Mouse (Mus musculus) intestine, postnatal 0 days (tissue): ENCODE data around the gene Zmynd11. TPM values are rescaled to one million over a fixed set of nuclear protein-coding genes. Genes with fewer than 3 reads are reported as not detected.
A peak's percentile ranks its signal among the peaks of the same experiment; 100 is the strongest.

ENCODE experiments used
- ATAC-seq: fragments of 200-750 bp; cut with Nextera tagmentation; 2 replicates; pipeline ENCODE4 v1.8.0; 2017; ENCODE audit warnings: mild to moderate bottlenecking, moderate TSS enrichment, moderate library complexity
- H3K27ac ChIP-seq: fragments of 300-500 bp; sonication (generic); 2 replicates; pipeline ENCODE4 v1.5.1; 2014; ENCODE audit warnings: mild to moderate bottlenecking, low read depth, low read length, moderate library complexity
- H3K27me3 ChIP-seq: fragments of 300-500 bp; sonication (generic); replicated peaks from 2 replicates; pipeline ENCODE4 v1.6.1; 2014; ENCODE audit warnings: low read length, mixed read lengths; ENCODE audit not compliant: control insufficient read depth, insufficient read depth
- H3K36me3 ChIP-seq: fragments of 300-500 bp; sonication (generic); 2 replicates; pipeline ENCODE4 v1.6.1; 2014; ENCODE audit warnings: mild to moderate bottlenecking, moderate library complexity; ENCODE audit not compliant: control insufficient read depth, insufficient read depth
- H3K4me1 ChIP-seq: fragments of 300-500 bp; sonication (generic); replicated peaks from 2 replicates; pipeline ENCODE4 v1.6.1; 2014; ENCODE audit warnings: antibody characterized with exemption, low read length, mixed read lengths; ENCODE audit not compliant: control insufficient read depth, insufficient read depth
- H3K4me2 ChIP-seq: fragments of 300-500 bp; sonication (generic); replicated peaks from 2 replicates; pipeline ENCODE4 v1.6.1; 2014; ENCODE audit warnings: low read depth, mild to moderate bottlenecking, moderate library complexity
- H3K4me3 ChIP-seq: fragments of 300-500 bp; sonication (generic); 2 replicates; pipeline ENCODE4 v1.5.1; 2014; ENCODE audit warnings: low read depth, low read length
- H3K9ac ChIP-seq: fragments of 300-500 bp; sonication (generic); 2 replicates; pipeline ENCODE4 v1.6.1; 2014; ENCODE audit warnings: mild to moderate bottlenecking, low read depth, low read length
- H3K9me3 ChIP-seq: fragments of 300-500 bp; sonication (generic); 2 replicates; pipeline ENCODE4 v1.6.1; 2016; ENCODE audit warnings: mixed run types; ENCODE audit not compliant: control insufficient read depth
- CTCF ChIP-seq: sonication (generic); IDR thresholded peaks from 2 replicates; pipeline ENCODE4 v1.5.1; 2016; ENCODE audit warnings: low read depth, mild to moderate bottlenecking, control low read depth, antibody characterized with exemption, moderate library complexity
- WGBS: fragments of 180-500 bp; shearing (Covaris S2); extraction: QIAGEN DNeasy Blood & Tissue Kit; methylation state at CpG from one replicate; pipeline ENCODE4 v1.1.7; 2014; 5-methylcytosine and 5-hydroxymethylcytosine counted together
- polyA plus RNA-seq: library from polyadenylated mRNA; unstranded; fragments of >200 nt; fragmentation: Nextera tagmentation; extraction: Ambion mirVana; gene quantifications from 2 replicates; pipeline ENCODE4 v1.2.1, GENCODE M21; 2015

The Zmynd11 gene
- polyA plus RNA-seq, 1 experiment from 2014 or later, result 45.2 TPM

DNA sequence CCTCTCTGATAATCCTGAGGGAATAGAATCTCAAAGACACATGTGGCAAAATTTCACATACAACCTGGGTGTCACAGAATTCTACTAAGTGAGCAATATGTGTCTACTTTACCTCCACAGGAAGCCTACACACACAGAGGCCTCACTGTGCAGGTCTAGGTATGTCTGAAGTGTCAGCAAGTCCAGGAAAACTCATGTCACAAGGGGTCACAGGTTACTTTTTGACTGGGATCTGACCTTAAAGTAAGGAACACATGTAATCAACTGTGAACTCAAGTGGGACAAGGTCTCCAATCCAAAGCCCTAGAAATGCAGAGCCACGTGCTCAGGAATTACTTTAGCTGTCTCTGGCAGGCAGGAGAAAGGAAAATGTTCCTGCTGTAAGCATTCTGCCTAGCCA, 36.1 kb downstream of the Zmynd11 start:
- Histone ChIP-seq H3K27ac (0 out of 2 replicates have a peak overlapping the region, but pooled peaks have one; percentile 41), H3K27me3 (no peaks in the 10 kb centered on the region), H3K9ac (no peak overlapping the region), H3K36me3 (0 out of 2 replicates have a peak, but pooled peaks cover 5% of the 10 kb centered on the region), H3K9me3 (no peaks in the 10 kb centered on the region), H3K4me1 (no peaks in the 10 kb centered on the region), H3K4me2 (no peak overlapping the region), H3K4me3 (no peak overlapping the region)
- peak; percentile 84 for ATAC-seq
- 38% methylated on average over 1 of the region's 1 CpGs for WGBS
- no peak for TF ChIP-seq CTCF

DNA sequence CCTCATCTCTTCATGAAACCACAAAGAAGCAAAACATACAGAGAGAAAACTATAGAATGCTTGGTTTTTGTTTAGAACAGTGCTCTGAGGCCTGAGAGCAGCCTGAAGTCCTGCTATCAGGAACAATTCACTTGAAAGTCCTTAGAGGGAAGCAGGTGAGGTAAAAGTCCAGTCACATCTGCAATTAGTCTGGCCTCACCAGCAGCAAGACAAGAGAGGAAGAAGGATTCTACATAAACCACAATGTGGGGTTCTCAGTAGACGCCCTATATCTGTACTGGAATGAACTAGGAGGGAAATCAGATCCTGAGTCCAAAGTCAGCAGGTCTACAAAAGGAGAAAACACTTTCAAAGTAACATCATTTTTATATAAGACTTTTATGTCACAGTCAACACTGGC, 49.9 kb downstream of the Zmynd11 start:
- ATAC-seq, result peak; percentile 57
- Histone ChIP-seq H3K4me3 (no peak overlapping the region), H3K4me1 (no peaks in the 10 kb centered on the region), H3K36me3 (no peaks in the 10 kb centered on the region), H3K27ac (no peak overlapping the region), H3K27me3 (no peaks in the 10 kb centered on the region), H3K9ac (no peak overlapping the region), H3K4me2 (no peak overlapping the region), H3K9me3 (no peaks in the 10 kb centered on the region)
- TF ChIP-seq CTCF, result no peak
- WGBS, result 48% methylated on average over 1 of the region's 1 CpGs

- H3K27me3 ChIP-seq, result no peaks in the 10 kb centered on the region
- H3K27ac ChIP-seq, result no peak overlapping the region
- no peaks in the 10 kb centered on the region for H3K9me3 ChIP-seq
- H3K4me2 ChIP-seq, result no peak overlapping the region
- WGBS, result 55% methylated on average over 6 of the region's 6 CpGs
- H3K36me3 ChIP-seq, result no peaks in the 10 kb centered on the region
- H3K9ac ChIP-seq, result no peak overlapping the region
- TF ChIP-seq CTCF, result no peak
- no peaks in the 10 kb centered on the region for H3K4me1 ChIP-seq
- no peak overlapping the region for H3K4me3 ChIP-seq
- peak; percentile 60; the same call in 1 of the 2 replicates for ATAC-seq
Measured at GRCm38 (mm10) chr13:9713462-9714134, 51.5 kb downstream of the Zmynd11 start.

- no peaks in the 10 kb centered on the region for H3K36me3 ChIP-seq
- no peak overlapping the region for H3K9ac ChIP-seq
- no peak overlapping the region for H3K4me2 ChIP-seq
- no peaks in the 10 kb centered on the region for H3K4me1 ChIP-seq
- no peaks in the 10 kb centered on the region for H3K9me3 ChIP-seq
- no peak overlapping the region for H3K27ac ChIP-seq
- WGBS, result 66% methylated on average over 3 of the region's 3 CpGs
- no peak for ATAC-seq
- no peaks in the 10 kb centered on the region for H3K27me3 ChIP-seq
- no peak overlapping the region for H3K4me3 ChIP-seq
- TF ChIP-seq CTCF, result no peak
Measured at GRCm38 (mm10) chr13:9712971-9713370, 52.2 kb downstream of the Zmynd11 start.

DNA sequence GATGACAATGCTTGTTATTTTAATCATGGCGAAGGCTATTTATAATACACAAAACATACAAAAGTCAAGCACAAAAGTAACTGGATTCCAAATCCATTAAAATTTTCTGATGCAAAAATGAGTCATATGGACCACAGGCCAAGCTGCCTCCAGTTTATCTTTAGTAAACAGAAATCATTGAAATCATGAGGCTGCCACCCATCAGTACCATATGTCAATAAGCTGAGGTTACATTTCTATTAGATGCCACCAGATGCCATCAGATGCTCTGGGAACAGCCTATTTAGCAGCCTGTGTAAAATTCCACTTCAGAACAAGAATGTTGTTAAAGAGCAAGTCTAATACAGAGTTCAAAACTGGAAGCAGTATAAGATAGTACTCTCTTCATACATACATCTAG, 52.7 kb downstream of the Zmynd11 start:
- ATAC-seq, result no peak
- no peaks in the 10 kb centered on the region for H3K36me3 ChIP-seq
- no peak for TF ChIP-seq CTCF
- H3K9ac ChIP-seq, result no peak overlapping the region
- WGBS, result 89% methylated on average over 1 of the region's 1 CpGs
- no peak overlapping the region for H3K4me2 ChIP-seq
- no peaks in the 10 kb centered on the region for H3K9me3 ChIP-seq
- H3K27me3 ChIP-seq, result no peaks in the 10 kb centered on the region
- H3K4me1 ChIP-seq, result no peaks in the 10 kb centered on the region
- no peak overlapping the region for H3K27ac ChIP-seq
- H3K4me3 ChIP-seq, result no peak overlapping the region

GRCm38 (mm10) chr13:9708433-9709240, 56.5 kb downstream of the Zmynd11 start:
- 72% methylated on average over 7 of the region's 7 CpGs for WGBS
- no peaks in the 10 kb centered on the region for H3K27me3 ChIP-seq
- H3K4me1 ChIP-seq, result no peaks in the 10 kb centered on the region
- H3K4me3 ChIP-seq, result no peak overlapping the region
- H3K36me3 ChIP-seq, result no peaks in the 10 kb centered on the region
- no peak overlapping the region for H3K4me2 ChIP-seq
- TF ChIP-seq CTCF, result no peak
- no peaks in the 10 kb centered on the region for H3K9me3 ChIP-seq
- no peak for ATAC-seq
- H3K27ac ChIP-seq, result peak overlapping the region; percentile 36; the same call in 1 of the 2 replicates
- no peak overlapping the region for H3K9ac ChIP-seq
